Comparison of ENCODE assay signal across 21 mouse cellular contexts in genomic region chr16:9253054-9253453, GRCm38 (mm10).
"Had no signal": no experiment of that assay in that cellular context is flagged by ENCODE, and none has a peak within 500 bp of the region (broad histone marks: within the 10 kb centered on the region; RNA-seq: fewer than 3 reads in every experiment).

No protein-coding gene starts in this region.

- DNase-seq: gastrocnemius, postnatal 36 days; heart, adult 2 months; heart, postnatal 14 days; heart, postnatal 36 days; kidney, adult 11 months; kidney, adult 2 months; kidney, adult 9 months; kidney, postnatal 14 days; kidney, postnatal 4 days had no signal

- H3K4me3 ChIP-seq: heart, adult 2 months; heart, embryonic 13.5 days; heart, embryonic 15.5 days; hindbrain, embryonic 13.5 days; hindbrain, embryonic 15.5 days; kidney, embryonic 15.5 days; left cerebral cortex, adult 2 months; limb, embryonic 13.5 days; limb, embryonic 15.5 days; liver, embryonic 12.5 days had no signal

- H3K27ac ChIP-seq: heart, adult 2 months; heart, embryonic 13.5 days; heart, embryonic 15.5 days; hindbrain, embryonic 13.5 days; hindbrain, embryonic 15.5 days; hindbrain, postnatal 0 days; kidney, embryonic 15.5 days; kidney, postnatal 0 days; left cerebral cortex, adult 2 months; limb, embryonic 13.5 days; limb, embryonic 15.5 days; liver, embryonic 12.5 days; liver, embryonic 14.5 days had no signal

- H3K27me3 ChIP-seq: heart, embryonic 13.5 days; heart, embryonic 15.5 days; hindbrain, embryonic 13.5 days; hindbrain, embryonic 15.5 days; kidney, embryonic 15.5 days; limb, embryonic 13.5 days; limb, embryonic 15.5 days; liver, embryonic 12.5 days had no signal

- H3K4me1 ChIP-seq: heart, embryonic 13.5 days; heart, embryonic 15.5 days; hindbrain, embryonic 13.5 days; hindbrain, embryonic 15.5 days; kidney, embryonic 15.5 days; limb, embryonic 13.5 days; limb, embryonic 15.5 days; liver, embryonic 12.5 days had no signal

- H3K9me3 ChIP-seq: heart, embryonic 13.5 days; heart, embryonic 15.5 days; hindbrain, embryonic 13.5 days; hindbrain, embryonic 15.5 days; kidney, embryonic 15.5 days; limb, embryonic 13.5 days; limb, embryonic 15.5 days; liver, embryonic 12.5 days had no signal

- H3K36me3 ChIP-seq: heart, embryonic 13.5 days; heart, embryonic 15.5 days; hindbrain, embryonic 13.5 days; hindbrain, embryonic 15.5 days; kidney, embryonic 15.5 days; limb, embryonic 13.5 days; limb, embryonic 15.5 days; liver, embryonic 12.5 days had no signal
